Mouse (Mus musculus): ENCODE data around the gene Mal.

Mal gene

DNA sequence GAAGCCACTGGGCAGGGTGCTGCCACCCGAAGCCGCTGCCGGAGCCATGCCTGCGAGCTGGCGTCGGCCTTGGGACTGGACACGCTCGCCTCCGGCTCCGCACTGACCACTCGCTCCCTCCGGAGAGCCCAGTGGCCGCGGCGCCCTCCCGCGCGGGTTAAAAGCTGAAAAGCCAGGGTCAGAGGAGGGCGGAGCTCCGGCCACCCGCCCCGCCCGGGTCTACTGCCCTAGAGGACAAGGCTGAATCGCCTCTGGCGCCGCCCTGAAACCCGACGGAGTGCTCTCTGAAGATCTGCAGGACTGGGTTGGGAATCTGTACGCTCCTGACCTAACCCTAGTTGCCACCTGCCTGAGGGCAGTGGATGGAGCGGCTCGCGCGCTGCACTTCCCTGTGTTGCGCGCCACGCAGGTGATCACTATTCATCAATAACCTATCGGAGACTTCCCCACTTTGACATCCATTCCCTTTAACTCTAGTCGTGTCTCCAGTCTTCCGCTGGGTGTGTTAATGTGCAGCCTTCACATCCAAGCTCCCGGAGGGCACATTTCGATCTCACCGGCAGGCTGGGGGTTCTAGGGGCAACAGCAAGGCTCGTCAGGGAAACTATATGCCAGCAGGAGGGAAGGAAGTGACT is at the start of gene Mal:
Gene Mal, minus strand, starts transcription at position 610 of the 635 bp plus-strand sequence.
- peak; percentile 42; the same call in 1 of the 2 replicates for ATAC-seq (ENCODE audit: insufficient number of reproducible peaks, low FRiP score, low TSS enrichment)

DNA sequence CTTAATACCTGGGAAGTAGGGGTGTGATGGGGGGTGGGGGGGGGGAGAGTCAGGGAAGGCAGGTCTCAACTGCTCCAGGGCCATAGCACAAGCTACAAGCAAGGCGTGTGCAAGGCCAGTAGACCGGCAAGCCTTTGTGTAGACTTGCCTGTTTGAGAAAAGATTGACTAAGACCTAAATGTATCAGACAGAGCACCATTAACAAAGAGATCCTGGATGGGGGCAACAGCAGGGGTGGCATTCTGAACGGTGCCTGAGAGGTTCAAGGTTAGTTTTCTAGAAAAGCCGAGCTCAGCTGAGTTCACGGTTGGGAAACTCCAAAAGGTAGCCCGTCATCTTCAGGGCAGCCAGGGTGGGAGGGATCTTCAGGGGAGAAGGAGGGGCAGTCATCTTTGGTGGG is 48.8 kb upstream of the Mal start:
- ATAC-seq (ENCODE audit: insufficient number of reproducible peaks, low FRiP score, low TSS enrichment): no peak

DNA sequence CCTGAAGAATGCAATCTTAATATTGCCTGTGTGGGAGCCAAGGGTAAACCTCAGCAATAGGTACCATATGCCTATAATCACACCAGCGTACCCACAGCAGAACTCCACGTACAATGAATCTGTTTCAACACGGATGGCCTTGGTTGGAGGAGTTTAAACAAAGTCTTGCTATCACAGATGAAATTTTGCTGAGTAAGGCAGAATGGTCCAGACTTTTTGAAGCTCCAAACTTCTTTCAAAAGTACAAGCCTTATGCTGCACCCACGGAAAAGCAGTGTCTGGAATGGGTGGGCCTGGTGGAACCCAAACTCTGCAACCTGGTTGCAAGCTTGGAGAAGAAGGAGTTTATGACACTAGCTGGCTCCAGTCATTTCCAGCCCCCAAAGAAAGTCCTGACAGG is 32.7 kb upstream of the Mal start:
- no peak for ATAC-seq (ENCODE audit: insufficient number of reproducible peaks, low FRiP score, low TSS enrichment)

DNA sequence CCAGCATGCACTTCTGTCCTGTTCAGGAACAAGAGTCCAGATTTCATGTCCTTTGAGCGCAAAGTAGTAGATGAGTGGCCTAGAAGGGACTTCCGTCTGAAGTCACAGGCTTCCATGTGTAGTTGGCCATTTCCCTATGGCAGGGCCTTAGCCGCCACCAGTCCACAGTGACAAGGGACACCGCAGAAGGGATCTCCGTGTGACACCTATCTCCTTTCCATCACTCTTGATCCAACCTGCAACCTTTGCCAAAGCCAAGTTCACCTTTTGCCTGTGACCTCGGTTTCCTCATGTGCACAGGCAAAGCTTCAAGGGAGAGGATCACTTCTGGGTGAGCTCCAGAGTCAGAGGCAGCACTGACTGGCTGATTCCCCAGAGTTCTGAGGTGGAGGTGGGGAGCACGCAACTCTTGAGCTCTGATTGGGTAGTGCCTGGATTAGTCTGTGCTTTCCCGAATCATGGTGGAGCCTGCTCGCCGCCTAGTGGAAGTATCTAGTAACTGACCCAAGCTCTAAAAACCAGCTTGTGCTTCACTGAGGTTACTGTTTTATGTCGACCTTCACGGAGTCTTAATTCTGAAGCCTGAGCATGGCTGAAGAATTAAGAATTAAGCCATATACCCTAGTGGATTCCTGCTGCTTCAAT is 27.3 kb upstream of the Mal start:
- ATAC-seq (ENCODE audit: insufficient number of reproducible peaks, low FRiP score, low TSS enrichment): peak; percentile 88

DNA sequence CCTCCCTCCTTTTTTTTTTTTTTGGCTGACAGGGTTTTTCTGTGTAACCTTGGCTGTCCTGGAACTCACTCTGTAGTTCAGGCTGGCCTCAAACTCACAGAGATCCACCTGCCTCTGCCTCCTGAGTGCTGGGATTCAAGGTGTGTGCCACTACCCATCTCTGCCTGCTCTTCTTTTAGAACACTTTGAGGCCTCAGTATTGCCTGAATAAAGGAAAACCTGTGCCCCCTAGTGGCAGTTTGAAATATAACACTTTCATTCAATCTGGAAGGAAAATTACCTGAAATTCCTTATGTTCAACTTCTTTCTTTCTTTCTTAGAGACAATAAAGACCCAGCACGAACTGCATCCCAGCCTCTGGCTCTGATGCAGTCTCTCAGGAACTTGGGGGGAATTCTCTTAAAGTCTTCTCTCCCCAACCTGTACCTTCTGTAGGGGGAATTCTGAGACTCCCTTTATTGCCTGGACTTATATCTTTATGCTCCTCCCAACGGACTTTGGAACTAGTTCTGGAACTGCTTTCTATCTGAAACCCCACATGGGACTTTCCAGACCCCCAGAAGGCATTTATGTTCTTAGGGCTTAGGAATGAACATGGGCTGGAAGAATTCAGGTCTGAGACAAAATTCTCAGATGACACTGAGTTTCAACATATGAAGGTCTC is 11.5 kb upstream of the Mal start:
- ATAC-seq (ENCODE audit: insufficient number of reproducible peaks, low FRiP score, low TSS enrichment): peak; percentile 49; the same call in 1 of the 2 replicates

DNA sequence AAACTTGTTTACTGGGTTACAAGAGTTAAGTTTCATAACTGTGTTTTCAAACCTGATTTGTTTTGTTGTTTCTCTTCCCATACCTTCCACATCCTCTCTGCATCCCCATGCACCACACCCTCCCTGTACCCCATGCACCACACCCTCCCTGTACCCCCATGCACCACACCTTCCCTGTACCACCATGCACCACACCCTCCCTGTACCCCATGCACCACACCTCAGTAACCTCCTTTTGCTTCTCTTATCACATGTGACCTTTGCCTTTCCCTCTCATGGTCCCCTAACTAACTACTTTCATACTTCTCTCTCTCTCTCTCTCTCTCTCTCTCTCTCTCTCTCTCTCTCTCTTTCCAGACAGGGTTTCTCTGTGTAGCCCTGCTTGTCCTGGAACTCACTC is 10.5 kb upstream of the Mal start:
- ATAC-seq (ENCODE audit: insufficient number of reproducible peaks, low FRiP score, low TSS enrichment): no peak

DNA sequence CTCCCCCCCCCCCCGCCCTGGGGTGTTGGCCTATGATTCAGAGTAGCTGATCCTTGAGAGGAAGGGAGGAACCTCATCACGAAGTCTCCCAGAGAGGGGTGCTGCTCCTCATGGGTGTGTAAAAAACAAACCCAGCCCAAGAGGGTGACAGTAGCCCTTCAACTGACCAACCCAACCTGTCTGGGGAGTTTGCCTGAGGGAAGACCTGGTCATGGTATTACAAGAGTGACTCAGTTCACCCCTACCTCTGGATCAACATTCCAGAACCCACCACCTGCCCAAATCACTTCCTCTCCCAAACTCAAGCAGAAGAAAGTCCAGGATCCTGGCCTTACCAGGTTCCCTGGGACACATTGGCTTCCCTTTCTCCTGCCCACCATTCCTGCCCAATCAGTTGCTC is 6.2 kb upstream of the Mal start:
- ATAC-seq (ENCODE audit: insufficient number of reproducible peaks, low FRiP score, low TSS enrichment): no peak

DNA sequence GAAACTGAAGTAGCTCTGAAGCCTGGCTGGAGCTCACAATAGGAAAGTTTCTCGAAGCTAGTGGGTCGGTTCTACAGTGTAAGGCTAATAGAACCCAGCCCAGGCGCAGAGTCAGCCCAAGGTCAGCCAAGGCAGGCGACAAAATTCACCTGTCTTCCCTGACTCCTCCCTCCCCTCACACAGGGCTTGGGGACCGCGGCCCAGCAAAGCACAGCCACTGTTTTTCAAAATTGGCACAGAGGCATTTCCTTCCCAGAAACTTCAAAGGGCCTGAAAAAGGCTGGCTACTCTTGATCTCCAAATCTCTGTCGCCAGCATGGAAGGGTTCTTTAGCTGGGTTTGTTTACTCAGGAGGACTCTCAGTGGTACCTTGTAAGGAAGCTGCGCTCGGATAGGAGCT is 1.1 kb downstream of the Mal start:
- no peak for ATAC-seq (ENCODE audit: insufficient number of reproducible peaks, low FRiP score, low TSS enrichment)

DNA sequence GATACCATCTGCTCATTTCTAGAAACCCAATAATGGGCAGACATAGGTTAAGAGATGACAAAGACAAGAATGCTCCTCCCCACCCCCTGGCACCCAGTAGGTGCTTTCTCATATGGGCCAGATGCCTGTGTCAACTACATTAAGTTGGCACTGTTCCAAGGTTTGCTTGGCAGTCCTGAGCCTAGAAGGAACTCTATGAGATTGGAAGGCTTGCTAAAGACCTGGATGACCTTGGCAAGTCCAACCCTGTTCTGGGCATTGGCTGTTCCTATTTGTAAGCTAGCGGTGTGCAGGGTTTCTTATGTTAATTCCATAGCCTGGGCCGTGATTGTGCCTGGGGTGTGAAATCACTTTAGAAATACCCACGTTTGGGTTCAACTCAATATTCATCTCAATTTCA is 1.7 kb downstream of the Mal start:
- ATAC-seq (ENCODE audit: insufficient number of reproducible peaks, low FRiP score, low TSS enrichment): no peak

DNA sequence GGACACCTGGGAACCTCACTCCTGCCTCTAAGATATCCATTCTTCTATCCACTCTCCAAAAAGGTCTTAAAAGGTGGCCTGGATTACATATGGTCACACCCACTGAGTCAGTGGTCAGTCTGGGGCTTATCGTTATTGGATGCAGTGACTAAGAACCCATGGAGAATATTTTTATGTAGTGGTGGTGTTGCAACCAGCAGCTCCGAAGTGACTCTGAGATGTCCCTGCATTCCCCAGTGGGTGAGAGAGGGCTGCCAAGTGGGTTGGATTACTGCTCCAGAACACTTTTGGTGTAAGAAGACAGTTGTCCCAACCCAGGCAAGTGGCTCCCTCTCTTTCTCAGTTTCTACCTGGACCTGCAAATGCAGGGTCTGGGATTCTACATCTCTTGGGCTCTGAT is 3.7 kb downstream of the Mal start:
- no peak for ATAC-seq (ENCODE audit: insufficient number of reproducible peaks, low FRiP score, low TSS enrichment)

DNA sequence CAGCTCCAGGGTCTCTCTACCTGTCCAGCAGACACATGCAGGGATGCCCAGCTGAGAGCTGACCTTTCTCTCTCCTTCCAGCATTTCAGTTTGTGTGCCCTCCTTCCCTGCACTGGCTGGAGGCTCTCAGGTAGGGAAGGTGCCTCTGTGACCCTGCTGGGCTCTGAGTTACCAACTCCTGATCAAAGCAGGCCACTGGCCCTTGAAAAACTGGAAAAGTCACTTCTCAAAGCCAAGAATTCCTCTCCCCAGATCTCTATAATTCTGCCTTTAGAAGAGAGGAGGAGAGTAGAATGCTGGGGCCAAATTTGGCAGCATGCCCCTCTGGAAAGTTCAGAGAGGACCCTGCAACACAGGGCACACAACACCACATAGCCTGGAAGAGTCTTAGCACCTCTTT is 4.2 kb downstream of the Mal start:
- ATAC-seq (ENCODE audit: insufficient number of reproducible peaks, low FRiP score, low TSS enrichment): no peak

DNA sequence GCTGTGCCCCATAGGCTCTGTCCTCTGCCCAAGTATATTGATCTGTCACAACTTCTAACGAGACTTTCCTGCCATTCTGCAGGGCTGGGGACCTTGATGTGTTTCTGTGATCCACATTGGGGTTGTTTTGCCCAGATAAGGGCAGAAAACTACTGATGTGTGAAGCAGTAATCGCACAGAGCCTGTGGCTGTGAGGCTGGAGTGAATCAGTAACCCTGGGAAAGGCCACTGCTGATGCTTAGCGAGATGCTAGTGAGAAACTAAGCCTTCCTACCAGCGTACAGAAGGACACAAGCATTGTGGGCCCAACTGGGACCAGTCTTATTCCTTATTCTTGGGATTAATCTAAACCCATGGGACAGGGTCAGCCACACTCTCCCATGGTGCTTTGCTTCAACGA is 4.9 kb downstream of the Mal start:
- no peak for ATAC-seq (ENCODE audit: insufficient number of reproducible peaks, low FRiP score, low TSS enrichment)

DNA sequence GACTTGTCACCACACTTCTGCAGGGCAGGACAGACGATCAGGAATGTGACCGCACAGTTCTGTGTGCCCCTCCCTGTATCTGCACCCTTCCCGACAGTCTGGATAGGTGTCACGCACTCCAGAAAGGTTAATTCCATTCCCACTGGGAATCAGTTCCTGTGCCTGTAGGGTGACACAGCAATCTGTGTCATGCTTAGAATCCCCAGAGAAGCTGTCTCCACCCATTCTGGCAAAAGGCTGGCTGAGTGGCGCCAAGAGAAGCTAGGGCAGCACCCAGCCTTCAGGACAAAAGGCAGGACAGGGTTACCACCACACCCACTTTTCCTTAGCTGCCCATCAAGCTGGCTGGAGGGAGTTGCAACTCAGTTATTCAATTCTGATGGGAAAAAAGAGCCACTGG is 6.6 kb downstream of the Mal start:
- ATAC-seq (ENCODE audit: insufficient number of reproducible peaks, low FRiP score, low TSS enrichment): no peak

DNA sequence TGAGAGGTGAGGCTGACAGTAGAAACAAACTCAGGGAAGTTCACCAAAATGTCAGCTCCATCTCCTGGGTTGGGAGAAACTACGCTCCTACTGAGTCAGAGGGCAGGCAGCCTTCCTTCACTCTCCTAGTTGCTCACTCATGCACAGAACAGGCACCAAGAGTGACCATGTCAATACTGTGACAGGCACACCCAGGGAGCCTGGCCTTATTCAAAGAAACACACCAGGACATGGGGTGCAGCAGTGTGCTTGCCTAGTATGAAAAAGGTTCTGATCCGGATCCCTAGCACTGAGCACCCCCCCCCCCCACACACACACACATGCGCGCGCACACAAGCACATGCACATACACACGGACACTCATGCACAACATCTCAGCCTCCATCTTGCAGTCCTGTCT is 8.3 kb downstream of the Mal start:
- ATAC-seq (ENCODE audit: insufficient number of reproducible peaks, low FRiP score, low TSS enrichment): no peak

DNA sequence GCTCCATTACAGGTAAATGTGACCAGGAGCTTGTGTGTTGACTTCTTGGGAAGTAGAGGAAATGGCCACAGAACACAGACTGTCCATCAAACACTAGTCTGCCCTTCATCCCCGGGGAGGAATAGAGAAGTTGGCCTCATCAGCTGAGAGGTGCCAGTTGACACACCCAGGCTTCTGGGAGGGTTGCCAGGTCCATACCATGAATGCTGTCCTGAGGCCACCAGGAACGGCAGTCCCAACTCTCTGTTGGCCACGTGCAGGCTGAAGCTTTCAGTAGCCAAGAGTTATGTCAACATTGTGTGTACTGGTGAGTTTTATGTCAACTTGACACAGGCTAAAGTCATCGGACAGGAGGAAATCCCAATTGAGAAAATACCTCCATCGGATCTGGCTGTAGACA is 9.6 kb downstream of the Mal start:
- ATAC-seq (ENCODE audit: insufficient number of reproducible peaks, low FRiP score, low TSS enrichment): no peak

DNA sequence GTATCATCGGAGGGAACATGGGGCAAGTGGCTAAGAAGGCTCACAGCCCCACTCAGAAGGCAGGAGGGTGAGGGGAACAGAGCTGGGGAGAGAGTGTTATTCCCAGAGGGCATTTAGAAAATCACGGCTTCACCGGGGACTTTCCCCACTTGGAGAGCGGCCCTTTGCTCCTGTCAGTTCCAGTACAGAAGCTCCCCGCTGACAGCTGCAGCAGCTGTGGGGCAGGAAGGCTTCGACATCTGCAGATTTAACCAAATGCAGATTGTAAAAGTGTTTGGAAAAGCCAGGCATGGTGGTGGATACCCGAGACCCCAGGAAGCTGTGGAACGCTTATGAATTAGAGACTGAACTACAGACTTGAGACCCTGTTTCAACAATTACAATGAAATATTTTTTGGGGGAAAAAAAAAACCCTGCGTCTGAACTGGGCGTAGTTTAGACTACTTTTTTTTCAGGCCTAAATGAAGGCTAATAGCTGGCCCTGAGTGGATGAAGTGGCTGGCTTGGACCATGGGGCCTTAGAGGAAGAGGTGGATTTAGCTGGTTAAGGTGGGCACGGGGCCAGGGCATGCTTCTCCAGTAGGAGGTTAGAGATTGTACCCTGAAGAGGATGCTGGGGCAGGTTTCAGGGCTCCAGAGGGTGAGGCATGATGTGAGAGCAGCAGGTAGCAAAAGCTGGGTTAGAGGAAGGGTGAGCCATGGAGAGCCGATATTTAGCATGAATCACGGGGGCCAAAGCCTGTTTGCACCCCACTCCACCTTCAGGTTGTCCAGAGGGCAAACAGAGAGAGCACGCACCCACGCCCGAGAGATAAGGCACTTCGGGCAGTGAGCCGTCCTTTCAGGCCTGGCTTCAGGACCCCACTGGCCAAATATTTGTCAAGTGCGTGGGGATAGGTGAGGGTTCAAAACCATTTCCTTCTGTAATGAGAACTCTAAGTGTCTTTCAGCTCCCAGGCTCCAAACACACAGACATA is 12.5 kb downstream of the Mal start:
- ATAC-seq (ENCODE audit: insufficient number of reproducible peaks, low FRiP score, low TSS enrichment): no peak

DNA sequence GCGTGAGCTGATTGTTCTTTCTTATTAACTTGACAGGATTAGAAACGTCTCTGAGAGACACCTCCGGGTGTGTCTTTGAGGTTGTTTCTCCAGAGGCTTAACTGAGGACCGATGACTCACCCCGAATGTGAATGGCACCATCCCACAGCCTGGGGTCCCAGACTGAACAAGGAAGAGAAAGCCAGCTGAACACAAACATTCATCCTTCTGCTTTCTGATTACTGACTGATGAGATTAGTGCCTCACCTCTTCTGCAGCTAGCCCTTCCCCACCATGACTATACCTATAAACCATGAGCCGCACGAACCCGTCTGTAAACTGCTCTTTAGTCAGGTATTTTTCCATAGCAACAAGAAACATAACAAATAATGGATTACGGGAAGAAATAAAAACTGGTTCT is 17.5 kb downstream of the Mal start:
- ATAC-seq (ENCODE audit: insufficient number of reproducible peaks, low FRiP score, low TSS enrichment): no peak

DNA sequence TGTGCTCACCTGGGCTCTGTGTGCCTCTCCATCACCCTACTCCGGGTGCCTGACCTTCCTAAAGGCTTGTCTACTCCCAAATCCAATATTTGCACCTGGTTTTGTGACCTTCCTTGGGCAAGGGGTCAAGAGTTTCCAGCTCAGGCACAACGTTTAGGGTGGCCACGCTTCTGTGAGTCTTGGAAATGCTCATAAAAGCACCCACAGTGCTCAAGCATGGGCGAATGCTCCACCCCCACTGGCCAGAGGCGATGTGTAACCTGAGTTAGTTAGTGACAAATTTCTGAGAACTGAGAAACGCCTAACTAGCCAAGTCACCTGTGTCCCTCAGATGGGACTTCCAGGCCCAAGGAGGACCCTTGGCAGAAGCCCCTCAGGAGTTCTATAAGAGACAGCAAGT is 20.9 kb downstream of the Mal start:
- ATAC-seq (ENCODE audit: insufficient number of reproducible peaks, low FRiP score, low TSS enrichment): no peak

DNA sequence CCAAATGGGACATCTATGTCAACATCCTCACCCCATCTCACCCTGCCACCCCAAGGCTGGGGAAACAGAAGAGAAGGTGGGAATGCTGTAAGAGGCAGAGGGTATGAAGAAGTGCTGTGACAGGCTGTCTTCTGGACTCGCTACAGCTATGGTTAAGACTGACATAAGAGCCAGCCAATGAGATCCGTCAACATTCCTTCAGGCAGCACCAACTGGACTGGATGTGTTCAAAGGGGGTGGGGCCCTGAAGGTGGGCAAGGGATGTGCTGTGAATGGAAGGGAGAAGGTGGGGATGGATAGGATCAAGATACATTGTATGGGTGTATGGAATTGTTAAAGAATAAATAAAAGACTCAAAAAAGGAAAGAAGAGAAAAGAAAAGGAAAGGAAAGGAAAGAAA is 23.9 kb downstream of the Mal start:
- ATAC-seq (ENCODE audit: insufficient number of reproducible peaks, low FRiP score, low TSS enrichment): no peak

DNA sequence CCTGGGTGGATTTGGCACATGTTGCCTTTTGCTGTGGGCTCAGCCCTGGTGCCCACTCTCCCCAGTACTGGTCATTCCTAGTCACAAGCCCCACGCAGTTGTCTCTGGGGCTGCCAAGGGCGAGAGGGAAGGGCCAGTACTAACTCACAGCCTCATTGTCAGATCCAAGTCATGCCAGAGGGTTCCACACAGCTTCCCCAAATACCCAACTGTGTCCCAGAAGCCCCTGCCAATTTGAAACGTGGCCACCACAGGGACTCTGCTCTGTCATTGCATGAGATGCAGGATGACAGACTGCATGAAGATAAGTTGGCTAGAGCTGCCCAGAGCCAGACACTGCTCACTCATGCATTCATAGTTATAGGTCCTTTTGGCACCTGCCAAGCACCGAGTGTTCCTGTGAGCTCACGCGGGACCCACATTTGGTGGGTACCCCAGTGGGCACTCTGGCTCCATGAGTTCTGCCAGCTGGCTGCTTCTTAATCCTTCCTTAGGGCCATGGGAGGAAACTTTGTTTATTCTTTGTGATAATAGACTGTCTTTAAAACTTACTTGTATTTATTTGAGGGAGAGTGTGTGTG is 28.4 kb downstream of the Mal start:
- ATAC-seq (ENCODE audit: insufficient number of reproducible peaks, low FRiP score, low TSS enrichment): no peak
